Mouse (Mus musculus) megakaryocyte, embryonic 14.5 days (primary cell): Measurements from ENCODE around the gene Gabpb2.

Experiments
- FLI1 ChIP-seq: IDR thresholded peaks from 2 replicates; pipeline ENCODE4 v1.6.1; 2012; ENCODE audit warnings: low read length, inconsistent platforms, mixed read lengths
- GATA1 ChIP-seq: IDR thresholded peaks from 3 replicates; pipeline ENCODE4 v1.6.1; 2012; ENCODE audit warnings: mixed read lengths, low read length, inconsistent platforms, borderline replicate concordance

DNA sequence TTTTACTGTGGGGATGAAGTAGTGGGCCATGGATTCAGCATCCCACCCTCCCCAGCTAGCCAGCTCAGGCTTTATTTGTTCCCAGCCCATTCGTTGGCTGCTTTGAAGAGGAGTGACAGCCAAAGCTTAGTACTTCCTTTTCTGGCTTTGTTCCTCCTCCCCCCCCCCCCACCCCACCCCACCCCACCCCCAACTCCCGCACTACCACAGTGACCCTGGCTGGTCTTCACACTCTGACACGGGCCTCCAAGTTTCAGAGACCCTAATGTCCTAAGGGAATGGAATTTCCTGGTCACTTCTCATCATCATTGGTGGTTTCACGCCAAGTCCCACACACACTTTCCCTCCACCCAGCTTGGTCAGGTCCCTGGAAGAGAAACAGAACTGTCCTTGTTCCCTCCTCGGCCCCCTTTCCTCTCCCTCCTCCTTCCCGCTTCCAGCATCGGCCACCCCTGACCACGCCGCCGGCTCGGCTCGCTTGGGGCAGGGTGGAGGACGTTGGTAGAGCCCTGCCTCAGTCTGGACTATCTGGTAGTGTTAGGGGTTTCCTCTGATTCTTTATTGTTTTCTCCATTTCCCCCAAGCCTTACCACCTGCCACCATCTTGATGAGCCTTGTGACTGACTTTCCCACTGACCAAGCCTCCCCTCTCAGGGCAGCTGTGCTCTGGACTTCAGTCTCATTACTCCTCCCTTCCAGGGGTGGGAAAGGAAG lies 12.2 kb upstream of the Gabpb2 start:
- TF ChIP-seq GATA1: no peak
- no peak for TF ChIP-seq FLI1
